Mouse (Mus musculus) erythroid progenitor cell, adult 5-6 weeks (primary cell): ENCODE measurements around the gene Pafah1b1. TPM values are rescaled to one million over a fixed set of nuclear protein-coding genes. Genes with fewer than 3 reads are reported as not detected.

ENCODE experiments used
- ATAC-seq: replicated peaks from 2 replicates; pipeline ENCODE4 v1.8.0; 2016; ENCODE audit warnings: moderate number of reproducible peaks, mild to moderate bottlenecking, moderate TSS enrichment, inconsistent platforms; ENCODE audit not compliant: poor library complexity, low FRiP score, severe bottlenecking
- total RNA-seq, 2 experiments: library from RNA; stranded (forward) in 1 of 2; stranded (reverse) in 1 of 2; fragments of 150-400 nt in 1 of 2; fragments of 186-747, 209-891 nt in 1 of 2; gene quantifications; 2 replicates each; pipeline versions ENCODE4 v1.2.3 to v1.2.4; 2015 to 2017; ENCODE audit warnings: low replicate concordance in 2 of 2

Pafah1b1 gene
- total RNA-seq, 2 experiments from 2014 or later: 70.0 to 71.7 TPM

DNA sequence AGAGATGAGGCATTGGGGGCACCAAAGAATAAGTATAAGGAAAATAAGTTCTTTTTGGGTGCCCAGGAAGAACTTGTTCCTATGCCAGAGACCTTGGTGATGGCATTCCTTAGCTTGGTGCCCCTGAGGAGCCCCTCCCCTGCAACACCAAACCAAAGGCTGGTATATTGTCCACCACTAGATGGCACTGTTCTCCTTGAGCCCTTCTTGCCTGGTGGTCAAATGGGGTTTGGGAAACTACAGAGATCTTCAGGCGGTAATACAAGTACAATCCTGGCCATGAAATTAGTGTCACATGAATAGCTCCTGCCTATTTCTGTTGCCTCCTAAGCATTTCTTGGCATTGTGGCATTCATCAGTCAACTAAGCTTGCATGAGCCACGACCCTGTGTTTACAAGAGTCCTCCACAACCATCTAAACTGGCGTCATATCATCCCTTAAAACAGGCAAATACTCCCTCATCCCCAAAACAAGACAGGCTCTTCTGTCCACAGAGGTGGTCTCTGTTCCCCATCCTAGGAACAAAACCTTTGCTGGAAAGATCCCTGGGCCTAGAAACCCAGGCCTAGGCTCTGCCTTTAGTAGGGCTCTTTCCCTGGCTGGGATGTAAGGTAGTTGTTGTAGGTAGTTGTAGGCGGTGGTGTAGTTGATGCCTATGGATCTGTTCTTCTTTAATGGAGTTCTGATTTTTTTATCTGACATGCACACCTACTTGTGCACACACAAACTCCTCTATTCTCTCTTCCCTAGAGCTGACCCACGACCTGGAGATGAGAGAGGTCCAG, 89.8 kb downstream of the Pafah1b1 start:
- peak; percentile 66 for ATAC-seq

DNA sequence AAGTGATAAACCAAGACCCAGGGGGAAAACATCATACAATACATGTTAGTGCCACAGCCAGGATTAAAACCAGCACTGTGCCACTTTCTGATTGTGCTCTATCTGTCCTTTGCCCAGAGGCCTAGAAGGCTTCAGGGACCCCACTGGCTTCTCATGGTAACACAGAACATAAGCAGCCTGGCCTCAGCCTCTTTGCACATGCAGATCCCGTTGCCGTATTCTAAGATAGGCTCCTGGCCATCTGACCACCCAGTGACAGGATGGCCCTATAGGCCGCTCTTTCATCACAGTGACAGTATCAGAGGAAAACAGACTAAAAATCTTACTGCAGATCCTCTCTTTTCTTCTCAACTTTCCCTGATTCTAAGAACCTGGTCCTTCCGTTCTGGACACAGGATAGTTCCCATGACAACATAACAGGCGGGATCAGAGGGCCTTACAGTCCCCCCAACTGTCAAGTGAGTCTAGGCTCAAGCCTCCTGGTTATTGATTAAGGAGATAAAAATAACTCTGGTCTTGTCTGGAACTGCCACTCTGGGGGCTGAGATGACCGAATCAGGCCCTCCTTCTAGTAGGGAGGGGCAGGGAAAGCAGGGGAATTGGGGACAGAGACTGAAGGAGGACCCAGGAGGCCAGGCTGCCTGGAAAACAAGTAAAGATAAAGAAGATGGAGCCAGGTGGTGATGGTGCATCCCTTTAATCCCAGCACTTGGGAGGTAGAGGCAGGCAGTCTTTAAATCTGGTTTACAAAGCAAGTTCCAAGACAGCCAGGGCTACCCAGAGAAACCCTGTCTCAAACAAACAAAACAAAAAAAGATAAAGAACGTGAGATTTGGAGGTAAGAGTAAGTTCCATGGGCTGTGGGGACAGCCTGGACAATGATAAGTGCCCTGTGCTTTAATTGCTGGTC, 92.3 kb downstream of the Pafah1b1 start:
- no peak for ATAC-seq

- ATAC-seq: no peak
These were observed 97.0 kb downstream of the Pafah1b1 start for GRCm38 (mm10) chr11:74627481-74627880.

GRCm38 (mm10) chr11:74625333-74625732, 99.1 kb downstream of the Pafah1b1 start:
- ATAC-seq: no peak

Other genes with a start within 250 kb of the Pafah1b1 start
- 1.3 and 3.6 TPM in 2 replicates for gene Rap1gap2, start 113.8 kb downstream of the Pafah1b1 start, total RNA-seq (2015; ENCODE audit: low replicate concordance)
- 1.2 and 3.0 TPM in 2 replicates for gene Rap1gap2, start 113.8 kb downstream of the Pafah1b1 start, total RNA-seq (2017; ENCODE audit: low replicate concordance)
- gene Ccdc92b, start 105.1 kb downstream of the Pafah1b1 start, total RNA-seq (2015; ENCODE audit: low replicate concordance): 11.9 and 21.0 TPM in 2 replicates
- 9.5 and 14.0 TPM in 2 replicates for gene Ccdc92b, start 105.1 kb downstream of the Pafah1b1 start, total RNA-seq (2017; ENCODE audit: low replicate concordance)
- gene Cluh, start 75.2 kb downstream of the Pafah1b1 start, total RNA-seq (2015; ENCODE audit: low replicate concordance): 4.7 and 5.4 TPM in 2 replicates
- gene Cluh, start 75.2 kb downstream of the Pafah1b1 start, total RNA-seq (2017; ENCODE audit: low replicate concordance): 5.3 and 5.6 TPM in 2 replicates
- 2.5 and 5.0 TPM in 2 replicates for gene Mettl16, start 46.2 kb upstream of the Pafah1b1 start, total RNA-seq (2015; ENCODE audit: low replicate concordance)
- gene Mettl16, start 46.2 kb upstream of the Pafah1b1 start, total RNA-seq (2017; ENCODE audit: low replicate concordance): 3.1 and 5.4 TPM in 2 replicates
- gene Mnt, start 106.2 kb upstream of the Pafah1b1 start, total RNA-seq (2015; ENCODE audit: low replicate concordance): 3.8 and 5.4 TPM in 2 replicates
- gene Mnt, start 106.2 kb upstream of the Pafah1b1 start, total RNA-seq (2017; ENCODE audit: low replicate concordance): 1.4 and 3.5 TPM in 2 replicates
- gene Sgsm2, start 172.4 kb upstream of the Pafah1b1 start, total RNA-seq (2015; ENCODE audit: low replicate concordance): 0.84 and 1.1 TPM in 2 replicates
- gene Sgsm2, start 172.4 kb upstream of the Pafah1b1 start, total RNA-seq (2017; ENCODE audit: low replicate concordance): 0.13 and 0.76 TPM in 2 replicates
- 4.7 and 11.7 TPM in 2 replicates for gene Tsr1, start 173.4 kb upstream of the Pafah1b1 start, total RNA-seq (2015; ENCODE audit: low replicate concordance)
- gene Tsr1, start 173.4 kb upstream of the Pafah1b1 start, total RNA-seq (2017; ENCODE audit: low replicate concordance): 8.1 and 11.7 TPM in 2 replicates
- 49.9 and 53.7 TPM in 2 replicates for gene Smg6, start 201.2 kb upstream of the Pafah1b1 start, total RNA-seq (2015; ENCODE audit: low replicate concordance)
- 91.4 and 96.3 TPM in 2 replicates for gene Smg6, start 201.2 kb upstream of the Pafah1b1 start, total RNA-seq (2017; ENCODE audit: low replicate concordance)
- gene Srr, start 201.3 kb upstream of the Pafah1b1 start, total RNA-seq (2015; ENCODE audit: low replicate concordance): 7.9 and 18.0 TPM in 2 replicates
- gene Srr, start 201.3 kb upstream of the Pafah1b1 start, total RNA-seq (2017; ENCODE audit: low replicate concordance): 4.7 and 6.4 TPM in 2 replicates